Mouse (Mus musculus): ENCODE results near the gene Mup10.
"Not testable (repeated sequence)": the region's sequence is repeated elsewhere in the genome, so short reads cannot be mapped to it uniquely, and the experiment has no call there.

The Mup10 gene

GRCm38 (mm10) chr4:60582099-60582498 is at the start of gene Mup10:
Gene Mup10 (minus strand): TSS chr4:60582199.
- not testable (repeated sequence) for DNase-seq (ENCODE audit: low spot score)
